Mouse (Mus musculus) adrenal gland, postnatal 25 days (tissue): ENCODE data around the gene Caprin2. TPM values are rescaled to one million over a fixed set of nuclear protein-coding genes. Genes with fewer than 3 reads are reported as not detected.
"Not testable (repeated sequence)": the region's sequence is repeated elsewhere in the genome, so short reads cannot be mapped to it uniquely, and the experiment has no call there.

Source experiments
- DNase-seq: peaks from one replicate; pipeline ENCODE4 v3.0.0; 2021; ENCODE audit warnings: mixed read lengths
- long read RNA-seq: library from polyadenylated mRNA; stranded (forward); transcript quantifications from one replicate; pipeline ENCODE4 v2.0.0, GENCODE M21; 2021
- total RNA-seq: library from RNA; stranded (reverse); gene quantifications from 2 replicates; pipeline ENCODE4 v1.2.3, GENCODE M21; 2021

Caprin2 gene
- total RNA-seq: 20.6 and 23.6 TPM in 2 replicates
- long read RNA-seq, partial matches to known transcripts: 2 of 8 reads
- long read RNA-seq, other reads (novel, unspliced or antisense): 3 of 8 reads

DNA sequence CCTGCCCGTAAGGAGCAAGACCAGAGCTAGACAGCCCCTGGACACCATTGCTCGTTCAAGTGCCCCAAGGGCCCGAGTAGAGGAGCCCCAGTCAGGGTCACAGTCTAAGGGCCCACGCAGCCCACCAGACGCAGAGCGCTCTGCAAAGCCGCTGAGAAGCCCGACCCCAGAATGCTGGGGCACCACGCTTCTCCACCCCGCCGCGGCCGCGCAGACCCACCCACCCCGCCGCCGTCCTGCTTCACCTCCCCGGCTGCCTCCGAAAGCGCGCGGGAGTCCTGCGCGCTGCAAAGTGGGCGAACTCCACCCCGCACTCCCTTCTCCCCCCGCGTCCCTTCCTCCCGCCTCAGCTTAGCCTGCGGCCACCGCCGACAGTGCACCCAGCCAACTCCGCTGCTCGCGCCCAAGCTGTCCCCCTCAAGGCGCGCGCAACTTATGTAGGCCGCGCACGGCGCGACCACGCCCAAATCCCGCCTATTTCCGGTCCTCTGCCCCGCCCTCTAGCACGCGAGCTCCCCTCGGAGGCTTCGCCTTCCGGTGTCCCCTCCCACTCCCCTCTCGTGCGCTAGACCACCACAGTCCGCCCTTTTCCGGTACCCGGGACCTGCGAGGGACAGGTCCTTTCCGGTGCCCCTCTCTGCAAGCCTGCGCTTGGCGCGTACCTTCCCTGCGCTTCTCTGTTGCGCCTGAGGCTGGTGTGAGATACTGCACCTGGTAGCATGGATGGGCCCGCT, at the start of gene Caprin2:
Caprin2 (minus strand) TSS at position 465 of the 734 bp plus-strand sequence.
- peak; percentile 93 for DNase-seq

DNA sequence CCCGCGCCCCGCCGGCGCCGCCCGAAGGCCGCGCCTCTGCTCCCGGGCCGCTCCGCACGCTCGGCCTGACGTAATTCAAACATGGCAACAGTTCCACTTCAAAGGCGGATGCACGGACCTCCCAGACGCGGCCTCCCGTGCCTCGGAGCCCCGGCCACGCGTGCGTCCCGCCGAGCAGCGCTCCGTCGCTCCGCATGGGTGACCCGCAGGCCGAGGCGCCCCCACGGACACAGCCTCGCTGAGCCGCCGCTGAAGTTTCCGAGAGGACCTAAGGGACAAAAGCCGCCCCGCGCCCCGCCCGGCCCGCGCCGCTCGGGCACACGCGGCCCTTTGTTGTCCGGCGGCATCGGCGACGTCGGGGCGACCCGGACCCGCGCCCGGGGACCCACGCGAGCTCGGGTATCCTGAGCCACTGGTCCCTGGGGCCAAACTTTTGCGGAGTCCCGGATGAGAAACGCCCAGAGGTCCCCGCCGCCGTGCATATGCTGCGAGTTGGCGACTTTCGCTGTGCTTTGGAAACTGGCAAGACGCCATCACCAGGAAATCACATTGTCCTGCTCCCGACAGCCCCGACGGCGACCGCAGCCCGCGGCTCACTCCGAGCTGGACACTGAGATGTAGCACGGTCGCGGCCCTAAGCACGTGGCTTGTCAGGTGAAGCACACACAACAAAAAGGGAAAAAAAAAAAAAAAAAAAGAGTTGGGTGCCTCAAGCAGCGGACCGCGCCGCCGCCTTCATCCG, 48.9 kb upstream of the Caprin2 start:
- peak; percentile 71 for DNase-seq

DNA sequence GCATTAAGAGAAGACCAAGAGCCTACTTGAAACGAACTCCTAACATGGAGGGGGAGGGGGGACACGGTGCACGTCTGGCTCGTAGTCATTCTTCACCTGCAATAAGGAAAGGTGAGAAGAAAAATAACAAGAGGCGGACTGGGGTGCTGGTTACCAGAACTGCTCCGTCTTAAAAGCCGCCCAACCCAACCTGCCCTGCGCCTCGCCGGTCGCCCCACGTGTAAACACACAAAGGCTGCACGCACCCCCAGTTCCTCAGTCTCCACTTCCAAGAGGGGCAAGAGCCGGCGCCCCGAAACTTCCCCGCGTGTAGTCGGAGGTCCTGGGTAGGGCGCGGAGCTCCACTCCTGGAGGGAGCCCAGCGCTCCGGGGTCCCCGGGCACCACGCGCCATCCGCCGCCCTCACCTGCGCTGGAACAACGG, 48.3 kb upstream of the Caprin2 start:
- no peak for DNase-seq

DNA sequence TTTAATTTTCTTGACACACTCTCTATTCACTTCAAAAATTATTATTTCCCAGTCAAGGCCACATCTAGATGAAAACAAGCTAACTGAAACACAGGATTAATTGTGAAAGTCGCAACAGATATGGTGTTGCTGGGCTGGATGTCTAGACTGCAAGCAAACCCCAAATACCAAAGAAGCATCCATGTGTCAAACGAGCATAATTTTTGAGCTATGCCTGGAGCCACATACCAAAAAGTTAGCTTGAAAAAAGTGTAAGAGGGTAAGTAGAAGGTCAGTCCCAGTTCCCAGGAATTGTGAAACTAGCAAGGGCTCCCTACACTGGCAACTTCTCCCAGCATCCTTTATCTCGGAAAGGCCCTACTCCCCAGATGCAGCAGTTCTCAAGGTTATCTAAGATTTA, 47.7 kb upstream of the Caprin2 start:
- DNase-seq: no peak

DNA sequence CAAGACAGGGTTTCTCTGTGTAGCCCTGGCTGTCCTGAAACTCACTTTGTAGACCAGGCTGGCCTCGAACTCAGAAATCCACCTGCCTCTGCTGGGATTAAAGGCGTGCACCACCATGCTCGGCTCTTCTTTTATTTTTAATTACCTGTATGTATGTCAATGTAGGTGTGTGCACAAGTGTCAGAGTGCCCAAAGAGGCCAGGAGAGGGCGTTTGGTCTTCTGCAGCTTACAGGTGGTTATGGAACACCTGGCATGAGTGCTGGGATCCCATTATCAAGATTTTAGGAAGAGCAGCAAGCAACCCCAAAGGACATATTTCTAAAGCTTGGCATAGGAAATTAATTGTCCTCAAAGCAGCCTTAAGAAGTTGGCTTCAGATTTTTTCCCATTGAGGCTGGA, 46.4 kb upstream of the Caprin2 start:
- no peak for DNase-seq

DNA sequence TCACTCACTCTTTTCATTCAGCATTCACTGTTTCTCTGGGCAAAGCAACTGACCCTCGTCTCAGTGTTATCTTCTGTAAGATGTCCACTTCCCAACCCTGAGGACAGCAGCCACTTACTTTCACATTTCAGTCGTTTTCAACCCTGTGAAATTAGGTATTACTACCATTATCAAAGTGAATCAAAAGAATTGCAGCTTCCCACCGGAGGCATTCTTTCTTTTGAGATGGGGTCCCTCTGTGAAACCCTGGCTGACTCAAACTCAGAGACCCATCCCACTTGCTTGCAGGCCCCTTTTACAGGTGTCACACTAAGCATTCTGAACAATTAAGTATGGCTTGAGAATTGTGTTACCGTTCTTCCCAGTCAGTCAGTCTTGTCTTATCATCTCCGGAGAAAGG, 45.8 kb upstream of the Caprin2 start:
- DNase-seq: no peak

DNA sequence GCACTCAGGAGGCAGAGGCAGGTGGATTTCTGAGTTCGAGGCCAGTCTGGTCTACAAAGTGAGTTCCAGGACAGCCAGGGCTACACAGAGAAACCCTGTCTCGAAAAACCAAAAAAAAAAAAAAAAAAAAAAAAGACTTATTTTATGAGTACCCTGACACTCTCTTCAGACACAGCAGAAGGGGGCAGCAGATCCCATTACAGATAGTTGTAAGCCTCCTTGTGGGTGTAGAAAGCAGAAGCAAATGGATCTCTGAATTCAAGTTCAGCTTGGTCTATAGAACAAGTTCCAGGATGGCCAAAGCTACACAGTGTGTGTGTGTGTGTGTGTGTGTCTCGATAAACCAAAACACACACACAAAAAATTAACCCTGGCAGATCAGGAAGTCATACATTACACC, 44.3 kb upstream of the Caprin2 start:
- not testable (repeated sequence) for DNase-seq

DNA sequence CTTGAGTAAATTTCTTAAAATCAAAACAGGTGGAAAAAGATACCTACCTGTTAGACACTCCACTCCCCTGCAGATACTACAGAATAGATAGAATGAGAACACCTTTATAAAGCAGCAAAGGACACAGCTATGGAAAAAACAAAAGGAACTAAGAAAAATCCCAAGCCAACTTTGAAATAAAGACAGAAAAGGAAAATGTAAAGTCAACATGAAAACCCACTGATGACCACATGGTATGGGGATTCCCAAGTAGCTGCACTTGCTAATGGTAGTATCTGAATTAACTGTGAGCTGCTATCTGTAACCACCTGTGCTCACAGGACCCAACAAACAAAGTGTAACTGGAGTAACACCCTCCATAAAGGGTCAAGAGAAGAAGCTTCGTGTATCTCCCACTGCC, 41.7 kb upstream of the Caprin2 start:
- no peak for DNase-seq

DNA sequence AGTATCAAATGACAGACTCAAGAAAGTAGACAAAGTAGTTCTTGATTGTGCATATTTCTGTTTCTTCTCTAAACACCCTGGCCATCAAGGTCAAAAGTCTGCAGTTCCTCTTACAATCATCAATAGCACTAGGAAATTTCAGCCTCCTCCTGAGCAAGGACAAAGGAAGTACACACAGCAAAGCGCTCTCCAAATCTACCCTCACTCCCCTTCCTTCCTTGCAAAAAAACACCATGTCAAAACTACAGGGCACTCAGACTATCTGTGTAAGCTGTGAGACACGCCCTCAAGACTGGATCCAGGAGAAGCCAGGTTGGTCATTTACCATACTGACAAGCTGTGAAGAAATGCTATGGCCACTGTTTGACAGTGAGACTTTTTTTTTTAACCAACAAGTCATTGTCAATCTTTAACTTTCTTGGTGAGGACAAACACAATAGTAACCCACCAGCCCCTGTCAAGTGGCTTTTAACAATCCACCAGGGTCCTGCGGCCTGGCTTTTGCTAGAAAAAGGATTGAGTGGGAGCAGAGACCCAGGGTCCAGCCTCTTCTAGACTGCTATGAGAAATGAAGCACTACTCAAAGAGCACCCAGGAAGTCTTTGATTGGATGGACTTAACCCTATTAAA, 39.0 kb upstream of the Caprin2 start:
- no peak for DNase-seq

DNA sequence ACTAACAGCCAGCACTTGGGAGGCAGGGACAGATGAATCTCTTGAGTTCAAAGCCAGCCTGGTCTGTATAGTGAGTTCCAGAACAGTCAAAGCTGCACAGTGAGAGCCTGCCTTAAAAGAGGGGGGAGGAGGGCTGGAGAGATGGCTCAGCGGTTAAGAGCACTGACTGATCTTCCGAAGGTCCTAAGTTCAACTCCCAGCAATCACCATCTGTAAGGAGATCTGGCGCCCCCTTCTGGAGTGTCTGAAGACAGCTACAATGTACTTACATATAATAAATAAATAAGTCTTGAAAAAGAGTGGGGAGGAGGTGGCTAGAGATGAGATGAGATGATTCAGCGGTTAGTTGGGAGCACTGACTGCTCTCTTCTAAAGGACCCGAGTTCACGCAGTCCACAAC, 35.2 kb upstream of the Caprin2 start:
- peak; percentile 28 for DNase-seq

DNA sequence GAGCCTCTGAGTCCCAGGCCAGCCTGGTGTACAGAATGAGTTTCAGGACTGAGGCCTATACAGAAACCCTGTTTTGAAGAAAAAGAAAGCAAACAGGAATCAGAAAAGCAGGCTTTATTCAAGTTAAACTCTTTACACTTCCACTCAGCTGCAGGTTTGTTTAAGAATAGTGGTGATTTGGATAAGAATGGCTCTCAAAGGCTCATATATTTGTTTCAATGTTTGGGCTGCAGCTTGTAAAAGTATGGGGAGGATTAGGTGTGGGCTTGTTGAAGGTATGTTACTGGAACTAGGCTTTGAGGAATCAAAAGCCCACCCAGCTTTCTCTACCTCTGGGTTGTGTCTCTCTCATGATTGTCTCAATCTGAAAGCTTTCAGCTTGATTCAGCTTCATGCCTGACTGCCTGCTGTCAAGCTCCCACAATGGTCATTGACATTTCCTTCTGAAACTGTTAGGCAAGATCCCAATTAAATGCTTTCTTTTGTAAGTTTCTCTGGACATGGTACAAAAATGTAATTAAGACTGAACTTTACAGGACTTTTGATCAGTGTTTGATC, 22.9 kb upstream of the Caprin2 start:
- DNase-seq: no peak

DNA sequence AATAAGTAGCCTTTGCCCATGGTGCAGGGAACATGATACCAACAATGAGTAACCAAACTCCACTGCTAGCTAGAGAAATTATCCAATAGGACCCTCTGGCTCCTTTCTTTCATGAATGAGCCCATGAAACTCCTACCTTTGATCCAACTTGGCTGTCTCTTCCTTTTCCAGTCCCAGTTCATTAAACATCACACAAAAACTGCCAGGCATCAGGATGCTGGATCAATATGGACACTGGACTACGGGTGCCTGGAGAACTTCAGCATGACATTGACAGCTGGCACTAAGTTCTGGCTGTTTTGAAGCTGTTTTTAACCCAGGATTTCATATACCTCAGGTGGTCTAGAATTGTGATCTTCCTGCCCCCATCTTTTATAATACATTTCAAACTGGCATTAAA, 21.6 kb upstream of the Caprin2 start:
- no peak for DNase-seq

DNA sequence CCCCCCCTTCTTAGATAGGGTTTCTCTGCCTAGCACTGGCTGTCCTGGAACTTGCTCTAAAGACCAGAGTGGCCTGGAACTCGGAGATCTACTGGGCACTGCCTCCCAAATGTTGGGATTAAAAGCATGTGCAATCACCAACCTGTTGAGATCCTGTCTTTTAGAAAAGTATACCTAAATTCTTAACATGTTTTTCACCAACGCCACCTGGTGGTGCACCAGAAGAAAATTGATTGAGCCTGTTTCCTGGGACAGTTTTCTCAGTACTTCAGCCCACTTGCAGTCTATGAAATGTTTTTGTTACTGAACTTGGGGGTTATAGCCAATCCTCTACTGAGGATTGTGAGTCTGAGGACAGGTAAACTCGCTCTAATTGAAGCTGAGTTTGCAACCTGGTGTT, 20.8 kb upstream of the Caprin2 start:
- DNase-seq: peak; percentile 18

DNA sequence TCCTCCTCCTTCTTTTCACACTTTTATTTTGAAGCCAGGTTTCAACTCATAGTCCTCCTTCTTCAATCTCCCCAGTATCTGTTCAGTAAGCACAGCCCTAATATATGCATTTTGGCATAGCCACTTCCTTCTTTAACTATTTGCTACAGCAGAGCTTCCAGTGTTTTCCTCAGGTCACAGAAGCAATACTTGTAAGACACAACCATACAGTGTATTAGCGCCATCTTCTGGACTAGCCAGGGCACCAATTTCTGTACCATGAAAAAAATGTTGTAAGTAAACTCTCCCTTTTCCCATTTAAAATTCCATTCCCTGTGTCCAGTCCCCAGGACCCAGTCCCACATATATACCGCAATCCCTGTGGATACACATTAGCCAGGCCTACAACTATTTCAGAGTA, 17.9 kb upstream of the Caprin2 start:
- peak; percentile 9 for DNase-seq

DNA sequence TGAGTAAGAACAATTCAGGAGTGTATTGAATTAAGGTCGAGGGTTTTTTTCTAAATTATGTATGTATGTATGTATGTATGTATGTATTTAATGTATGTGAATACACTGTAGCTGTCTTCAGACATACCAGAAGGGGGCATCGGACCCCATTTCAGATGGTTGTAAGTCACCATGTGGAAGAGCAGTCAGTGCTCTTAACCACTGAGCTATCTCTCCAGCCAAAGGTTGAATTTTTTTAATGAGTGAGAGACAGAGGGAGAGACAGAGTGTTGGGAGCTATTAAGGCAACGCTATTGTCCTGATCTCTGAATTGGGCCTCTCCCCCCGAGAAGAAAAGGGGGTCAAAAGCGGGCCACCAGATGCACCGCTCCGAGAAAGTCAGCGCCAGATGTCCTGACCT, 15.9 kb upstream of the Caprin2 start:
- DNase-seq: not testable (repeated sequence)

DNA sequence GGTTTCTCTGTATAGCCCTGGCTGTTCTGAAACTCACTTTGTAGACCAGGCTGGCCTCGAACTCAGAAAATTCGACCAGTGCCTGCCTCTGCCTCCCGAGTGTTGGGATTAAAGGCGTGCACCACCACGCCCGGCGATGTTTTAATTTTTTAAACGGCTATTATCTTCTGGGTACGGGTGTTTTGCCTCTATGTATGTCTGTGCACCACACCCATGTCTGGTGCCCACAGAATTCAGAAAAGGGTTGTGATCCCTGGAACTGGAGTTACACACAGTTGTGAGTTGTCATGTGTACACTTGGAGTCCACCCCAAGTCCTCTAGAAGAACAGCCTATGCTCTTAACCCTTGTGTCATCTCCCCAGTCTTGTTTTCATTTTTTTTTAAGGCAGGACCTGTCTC, 10.9 kb upstream of the Caprin2 start:
- no peak for DNase-seq

DNA sequence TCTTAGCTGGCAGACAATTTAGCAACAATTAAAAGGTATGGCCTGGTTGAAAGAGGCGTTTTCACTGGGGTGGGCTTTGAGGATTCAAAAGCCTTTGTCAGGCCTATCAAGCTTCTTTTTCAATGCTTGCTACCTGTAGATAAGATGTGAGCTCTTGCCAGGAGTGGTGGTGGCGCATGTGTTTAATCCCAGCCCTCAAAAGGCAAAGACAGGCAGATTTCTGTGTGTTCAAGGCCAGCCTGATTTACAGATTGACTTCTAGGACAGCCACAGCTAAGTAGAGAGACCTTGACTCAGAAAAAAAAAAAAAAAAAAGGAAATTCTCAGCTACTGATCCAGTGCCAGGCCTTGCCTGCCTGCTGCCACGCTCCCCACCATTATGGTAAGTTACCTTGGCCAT, 6.7 kb upstream of the Caprin2 start:
- peak; percentile 11 for DNase-seq

DNA sequence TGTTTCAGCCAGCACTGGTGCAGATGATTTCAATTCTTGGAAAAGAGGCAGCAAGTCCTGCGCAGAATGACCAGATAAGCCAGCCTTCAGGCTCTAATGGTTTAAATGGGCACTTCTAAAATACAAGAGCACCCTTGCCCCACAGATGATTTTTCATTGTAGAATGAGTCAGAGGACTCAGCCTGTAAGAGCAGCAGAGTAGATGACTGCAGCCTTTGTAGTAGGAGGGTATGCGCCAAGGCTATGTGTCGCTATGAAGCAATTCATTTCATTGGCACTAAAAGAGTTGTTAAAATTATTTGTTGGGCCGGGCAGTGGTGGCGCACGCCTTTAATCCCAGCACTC, 442 bp upstream of the Caprin2 start:
- no peak for DNase-seq

DNA sequence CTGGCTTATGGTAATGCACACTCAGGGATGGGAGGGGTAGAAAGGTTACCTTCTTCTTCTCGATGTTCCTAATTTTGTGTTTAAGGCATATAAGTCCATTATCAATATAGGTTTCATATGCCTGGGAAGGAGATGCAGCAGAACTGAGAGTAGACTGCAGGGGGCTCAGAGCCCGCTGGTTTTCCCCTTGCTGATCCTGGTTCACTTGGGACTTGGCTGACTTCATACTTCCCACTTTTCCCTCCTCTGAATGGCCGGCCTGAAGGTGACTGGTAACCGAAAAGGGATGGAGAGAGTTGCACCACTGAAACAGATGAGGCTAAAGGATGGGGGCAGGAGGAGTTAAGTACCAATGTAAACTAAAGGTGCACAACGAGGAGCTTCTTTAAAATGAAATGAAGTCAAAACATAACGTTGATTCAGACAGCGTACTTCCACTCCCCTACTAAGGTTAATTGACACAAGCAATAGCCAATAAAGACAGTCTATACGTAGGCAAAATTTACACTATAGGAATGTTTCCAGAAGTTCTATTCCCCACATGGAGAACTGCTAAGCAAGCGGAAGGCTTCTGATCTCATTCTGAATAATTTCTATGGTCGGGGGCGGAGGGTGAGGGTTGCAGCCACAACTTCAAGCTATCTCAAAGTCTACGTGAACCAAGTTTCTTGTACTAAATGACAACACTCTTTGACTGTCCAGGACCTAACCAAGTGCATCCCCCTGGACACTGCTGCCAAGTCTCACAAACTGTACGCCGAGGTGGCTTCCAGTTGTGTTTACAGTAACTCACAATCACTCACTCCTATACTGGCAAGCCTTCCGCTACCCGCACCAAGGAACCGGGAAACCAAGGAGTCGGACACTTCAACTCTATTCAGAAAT, 907 bp downstream of the Caprin2 start:
- no peak for DNase-seq

DNA sequence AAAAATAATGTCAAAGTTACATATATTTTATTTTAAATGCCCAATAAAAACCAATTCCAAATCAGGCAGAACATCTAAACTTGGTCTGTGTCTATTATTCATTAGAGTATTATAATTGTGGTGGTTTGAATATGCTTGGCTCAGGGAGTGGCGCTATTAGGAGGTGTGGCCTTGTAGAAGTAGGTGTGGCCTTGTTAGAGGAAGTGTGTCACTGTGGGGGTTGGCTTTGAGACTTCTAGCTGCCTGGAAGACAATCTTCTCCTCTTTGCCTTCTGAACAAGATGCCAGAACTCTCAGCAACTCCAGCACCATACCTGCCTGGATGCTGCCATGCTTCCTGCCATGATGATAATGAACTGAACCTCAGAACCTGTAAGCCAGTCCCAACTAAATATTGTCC, 22.1 kb downstream of the Caprin2 start:
- no peak for DNase-seq

DNA sequence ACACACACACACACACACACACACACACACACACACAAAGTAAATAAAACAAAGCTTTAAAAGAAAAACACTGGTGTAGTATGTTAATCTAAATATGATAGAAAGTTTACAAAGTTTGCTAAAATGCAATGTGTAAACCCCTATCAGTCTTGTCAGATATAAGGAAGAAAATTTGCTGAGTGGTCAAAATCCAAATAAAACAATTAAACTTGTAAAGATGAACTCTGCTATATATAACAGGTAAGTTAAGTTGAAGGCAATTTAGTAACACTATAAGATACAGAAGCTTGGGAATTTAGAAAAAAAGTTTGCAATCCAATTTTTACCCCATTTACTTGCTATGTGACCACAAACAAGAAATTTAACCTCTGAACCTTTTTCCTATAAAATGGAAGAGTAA, 50.4 kb downstream of the Caprin2 start:
- no peak for DNase-seq

DNA sequence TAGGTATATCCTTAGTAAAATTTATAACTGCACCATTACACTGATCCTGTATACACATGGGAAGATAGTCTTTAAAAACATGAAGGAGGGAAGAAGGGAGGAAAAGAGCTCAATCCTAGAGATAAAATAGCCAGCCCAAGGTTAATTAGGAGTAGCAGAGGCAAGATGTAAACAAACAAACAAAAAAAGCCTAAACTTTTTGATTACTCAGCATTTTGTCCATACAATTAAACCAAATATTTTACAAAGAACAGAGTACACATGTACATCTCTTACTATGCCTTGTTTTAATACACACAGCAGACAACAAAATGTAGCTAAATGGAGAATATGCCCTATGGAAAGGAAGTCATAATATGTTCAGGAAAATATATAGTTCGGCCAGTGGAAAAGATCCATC, 54.3 kb downstream of the Caprin2 start:
- DNase-seq: no peak
